Mouse (Mus musculus) lung, postnatal 0 days (tissue): ENCODE measurements around the gene Prkca. TPM values are rescaled to one million over a fixed set of nuclear protein-coding genes. Genes with fewer than 3 reads are reported as not detected.
A peak's percentile ranks its signal among the peaks of the same experiment; 100 is the strongest.

Experiments used
- ATAC-seq: fragments of 200-750 bp; cut with Nextera tagmentation; 2 replicates; pipeline ENCODE4 v1.8.0; 2017; ENCODE audit warnings: moderate library complexity
- DNase-seq: peaks from one replicate; pipeline ENCODE4 v3.0.0-alpha.2; 2016; ENCODE audit warnings: low spot score
- H3K27ac ChIP-seq: fragments of 300-500 bp; sonication (generic); 2 replicates; pipeline ENCODE4 v1.5.1; 2014; ENCODE audit warnings: antibody characterized with exemption, mild to moderate bottlenecking, low read length, mixed read lengths
- H3K27me3 ChIP-seq: fragments of 300-500 bp; sonication (generic); replicated peaks from 2 replicates; pipeline ENCODE4 v1.6.1; 2014; ENCODE audit warnings: low read length, mixed read lengths; ENCODE audit not compliant: insufficient read depth
- H3K36me3 ChIP-seq: fragments of 300-500 bp; sonication (generic); 2 replicates; pipeline ENCODE4 v1.6.1; 2014; ENCODE audit warnings: low read length, mixed read lengths; ENCODE audit not compliant: insufficient read depth
- H3K4me1 ChIP-seq: fragments of 300-500 bp; sonication (generic); 2 replicates; pipeline ENCODE4 v1.6.1; 2014; ENCODE audit warnings: antibody characterized with exemption, low read depth, low read length, mixed read lengths; ENCODE audit not compliant: insufficient read depth
- H3K4me2 ChIP-seq: fragments of 300-500 bp; sonication (generic); replicated peaks from 2 replicates; pipeline ENCODE4 v1.6.1; 2014; ENCODE audit warnings: low read depth, mild to moderate bottlenecking, low read length, moderate library complexity, mixed read lengths
- H3K4me3 ChIP-seq: fragments of 300-500 bp; sonication (generic); 2 replicates; pipeline ENCODE4 v1.5.1; 2014; ENCODE audit warnings: low read depth, low read length
- H3K9ac ChIP-seq: fragments of 300-500 bp; sonication (generic); replicated peaks from 2 replicates; pipeline ENCODE4 v1.6.1; 2014; ENCODE audit warnings: low read depth, mild to moderate bottlenecking
- H3K9me3 ChIP-seq: fragments of 300-500 bp; sonication (generic); 2 replicates; pipeline ENCODE4 v1.6.1; 2016; ENCODE audit warnings: low read length, mixed read lengths
- CTCF ChIP-seq: IDR thresholded peaks from 2 replicates; pipeline ENCODE4 v1.5.1; 2016; ENCODE audit warnings: antibody characterized with exemption, mild to moderate bottlenecking
- EP300 ChIP-seq: IDR thresholded peaks from 2 replicates; pipeline ENCODE4 v1.6.1; 2016; ENCODE audit warnings: antibody characterized with exemption, mild to moderate bottlenecking, control low read depth
- WGBS: fragments of 180-500 bp; shearing (Covaris S2); extraction: QIAGEN DNeasy Blood & Tissue Kit; methylation state at CpG from one replicate; pipeline ENCODE4 v1.1.7; 2014; 5-methylcytosine and 5-hydroxymethylcytosine counted together
- polyA plus RNA-seq: library from polyadenylated mRNA; unstranded; fragments of >200 nt; fragmentation: Nextera tagmentation; extraction: Ambion mirVana; gene quantifications from 2 replicates; pipeline ENCODE4 v1.2.1, GENCODE M21; 2015

The Prkca gene
- polyA plus RNA-seq, 1 experiment from 2014 or later = 4.0 TPM

GRCm38 (mm10) chr11:107982225-107982896 is 361.4 kb downstream of the Prkca start:
- ATAC-seq (peak; percentile 41; the same call in 1 of the 2 replicates), DNase-seq (peak; percentile 60)
- Histone ChIP-seq H3K4me2 (no peak overlapping the region), H3K36me3 (no peaks in the 10 kb centered on the region), H3K4me1 (no peaks in the 10 kb centered on the region), H3K27me3 (no peaks in the 10 kb centered on the region), H3K27ac (no peak overlapping the region), H3K9me3 (no peaks in the 10 kb centered on the region), H3K4me3 (no peak overlapping the region), H3K9ac (no peak overlapping the region)
- TF ChIP-seq CTCF (peak; percentile 82), EP300 (no peak)
- 30% methylated on average over 16 of the region's 16 CpGs for WGBS

DNA sequence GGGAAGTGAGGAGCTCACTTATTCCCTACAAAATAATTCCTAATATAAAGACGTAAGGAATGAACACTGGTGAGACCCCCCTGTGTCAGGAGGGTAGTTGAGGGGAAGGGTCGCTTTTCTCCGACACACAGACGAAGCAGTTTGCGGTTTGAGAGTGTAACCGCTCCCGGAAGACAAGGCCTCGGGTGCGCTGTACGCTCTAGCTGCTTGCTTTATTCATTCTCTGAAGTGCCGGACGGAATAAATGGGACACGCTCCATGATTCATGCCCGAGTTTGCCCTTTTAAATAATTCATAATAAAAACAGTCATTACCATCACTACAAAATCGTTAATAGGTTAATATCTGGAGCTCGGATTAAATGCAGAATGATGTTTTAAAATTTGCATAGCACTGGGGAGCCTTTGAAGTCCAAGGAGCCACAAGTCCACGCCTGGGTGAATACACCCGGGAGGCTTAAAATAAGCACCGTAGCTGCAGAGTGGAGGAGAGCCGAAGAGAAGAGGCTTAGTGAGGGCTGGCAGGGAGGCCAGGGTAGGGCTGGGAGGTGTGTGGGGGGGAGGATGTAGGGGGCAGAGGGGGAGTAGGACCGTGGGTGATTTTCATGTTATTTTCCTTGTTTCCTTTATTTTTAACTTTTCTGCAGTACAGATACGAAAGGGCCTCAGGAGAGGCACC is 364.1 kb downstream of the Prkca start:
- Histone ChIP-seq H3K36me3 (no peaks in the 10 kb centered on the region), H3K27ac (no peak overlapping the region), H3K9ac (no peak overlapping the region), H3K9me3 (no peaks in the 10 kb centered on the region), H3K4me3 (no peak overlapping the region), H3K4me1 (no peaks in the 10 kb centered on the region), H3K27me3 (no peaks in the 10 kb centered on the region), H3K4me2 (no peak overlapping the region)
- no peak for TF ChIP-seq EP300
- no peak for TF ChIP-seq CTCF
- WGBS = 73% methylated on average over 22 of the region's 22 CpGs
- no peak for ATAC-seq
- no peak for DNase-seq

DNA sequence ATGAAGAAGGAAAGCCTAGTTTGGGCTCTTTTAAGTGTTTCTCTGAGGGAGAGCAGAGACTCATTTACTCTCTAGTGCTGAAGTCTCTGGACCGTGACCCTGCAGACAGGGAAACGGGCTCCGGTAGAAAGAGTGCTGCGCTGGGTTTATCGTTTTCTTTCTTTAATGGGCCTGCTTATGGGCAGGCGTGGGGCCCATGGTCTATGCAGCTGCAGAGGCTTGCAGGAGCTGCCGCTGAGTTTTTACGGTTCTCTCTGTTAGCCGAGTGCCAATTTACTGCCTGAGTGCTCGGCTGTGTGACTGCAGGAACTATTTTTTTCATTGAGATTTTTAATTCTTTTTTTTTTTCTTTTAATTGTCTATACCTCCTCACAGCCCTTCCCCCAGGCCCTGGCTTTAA is 373.8 kb downstream of the Prkca start:
- no peak for TF ChIP-seq EP300
- TF ChIP-seq CTCF = no peak
- WGBS = 84% methylated on average over 10 of the region's 10 CpGs
- no peak overlapping the region for H3K27ac ChIP-seq
- H3K9me3 ChIP-seq = no peaks in the 10 kb centered on the region
- H3K36me3 ChIP-seq = no peaks in the 10 kb centered on the region
- DNase-seq (no peak), ATAC-seq (no peak)
- no peak overlapping the region for H3K4me3 ChIP-seq
- H3K27me3 ChIP-seq = no peaks in the 10 kb centered on the region
- H3K9ac ChIP-seq = no peak overlapping the region
- no peaks in the 10 kb centered on the region for H3K4me1 ChIP-seq
- H3K4me2 ChIP-seq = no peak overlapping the region

DNA sequence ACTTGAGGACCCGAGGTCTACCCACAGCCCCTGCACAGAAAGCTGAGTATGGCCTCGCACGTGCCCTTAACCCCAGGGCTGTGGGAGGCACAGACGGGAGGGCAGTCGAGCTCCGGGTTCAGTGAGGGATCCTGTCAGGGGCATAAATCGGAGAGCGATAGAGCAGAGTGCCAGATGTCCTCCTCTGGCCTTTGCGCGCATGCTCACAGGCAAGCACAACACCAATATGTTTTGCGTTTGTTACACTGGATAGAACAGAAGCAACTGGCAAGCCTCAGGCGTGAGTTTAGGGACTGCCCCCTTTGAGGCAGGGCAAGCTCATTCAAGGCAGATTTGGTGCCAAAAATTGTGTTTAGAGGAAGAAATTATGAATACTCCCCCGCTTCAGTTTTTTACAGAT is 375.6 kb downstream of the Prkca start:
- Histone ChIP-seq H3K9ac (no peak overlapping the region), H3K27ac (no peak overlapping the region), H3K4me3 (no peak overlapping the region), H3K4me2 (no peak overlapping the region), H3K4me1 (no peaks in the 10 kb centered on the region), H3K36me3 (no peaks in the 10 kb centered on the region), H3K9me3 (no peaks in the 10 kb centered on the region), H3K27me3 (no peaks in the 10 kb centered on the region)
- DNase-seq (peak; percentile 54), ATAC-seq (peak; percentile 74)
- no peak for TF ChIP-seq EP300
- no peak for TF ChIP-seq CTCF
- WGBS = 57% methylated on average over 13 of the region's 13 CpGs

DNA sequence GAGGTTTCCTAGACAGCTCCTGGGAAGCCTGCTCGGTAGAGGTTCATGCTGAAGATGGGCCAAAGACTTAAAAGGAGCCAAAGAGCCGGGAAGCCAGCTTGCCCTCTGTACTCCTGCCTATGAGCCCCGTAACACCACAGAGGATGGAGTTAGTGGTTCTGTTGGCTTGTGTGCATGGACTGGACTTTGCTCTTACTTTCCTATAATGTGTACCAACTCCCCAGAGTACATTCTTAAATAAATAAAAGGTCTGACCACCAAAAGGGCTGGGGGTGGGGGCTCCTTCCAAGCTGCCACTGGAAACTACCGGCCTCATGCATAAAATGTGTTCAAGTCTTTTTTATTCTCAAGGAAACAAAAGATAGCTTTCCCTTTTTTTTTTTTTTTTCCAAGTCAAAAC is 377.5 kb downstream of the Prkca start:
- Histone ChIP-seq H3K36me3 (no peaks in the 10 kb centered on the region), H3K4me1 (no peaks in the 10 kb centered on the region), H3K9me3 (no peaks in the 10 kb centered on the region), H3K27ac (no peak overlapping the region), H3K4me2 (no peak overlapping the region), H3K9ac (no peak overlapping the region), H3K27me3 (no peaks in the 10 kb centered on the region), H3K4me3 (no peak overlapping the region)
- DNase-seq = no peak
- no peak for ATAC-seq
- TF ChIP-seq EP300 (no peak), CTCF (no peak)
- WGBS = 78% methylated on average over 4 of the region's 4 CpGs

DNA sequence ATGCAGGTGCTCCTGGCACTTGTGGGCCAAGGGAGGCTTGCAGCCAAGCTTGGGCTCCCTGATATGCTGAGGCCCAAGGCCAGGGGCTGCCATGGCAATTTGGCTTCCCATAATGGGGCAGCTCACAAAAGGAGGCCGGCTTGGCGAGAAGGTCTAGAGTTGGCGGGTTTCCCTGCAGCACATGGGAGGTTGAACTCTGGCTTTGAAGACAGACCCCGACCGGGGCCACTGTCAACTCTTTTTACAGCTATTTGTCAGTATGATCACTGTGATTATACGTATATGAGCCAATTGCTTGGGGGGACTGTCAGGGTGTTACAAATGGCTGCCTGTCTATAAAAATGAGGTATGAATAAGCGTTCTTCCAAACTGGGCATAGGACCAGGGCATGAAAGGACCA is 378.3 kb downstream of the Prkca start:
- Histone ChIP-seq H3K36me3 (peaks cover 1% of the 10 kb centered on the region; the same call in 1 of the 2 replicates), H3K9me3 (no peaks in the 10 kb centered on the region), H3K9ac (no peak overlapping the region), H3K4me3 (no peak overlapping the region), H3K27me3 (no peaks in the 10 kb centered on the region), H3K4me1 (no peaks in the 10 kb centered on the region), H3K4me2 (no peak overlapping the region), H3K27ac (no peak overlapping the region)
- ATAC-seq (no peak), DNase-seq (no peak)
- 77% methylated on average over 7 of the region's 7 CpGs for WGBS
- TF ChIP-seq EP300 (no peak), CTCF (no peak)
